Mouse (Mus musculus) adrenal gland (tissue): ENCODE data around the gene Hamp2.
"Not testable (repeated sequence)": the region's sequence is repeated elsewhere in the genome, so short reads cannot be mapped to it uniquely, and the experiment has no call there.

ENCODE experiments used
- intact Hi-C: fragments of 180-260 bp; cut with DNase I; formaldehyde crosslinking; loops from one replicate; pipeline ENCODE4 v1.15.1; 2025

Gene Hamp2

DNA sequence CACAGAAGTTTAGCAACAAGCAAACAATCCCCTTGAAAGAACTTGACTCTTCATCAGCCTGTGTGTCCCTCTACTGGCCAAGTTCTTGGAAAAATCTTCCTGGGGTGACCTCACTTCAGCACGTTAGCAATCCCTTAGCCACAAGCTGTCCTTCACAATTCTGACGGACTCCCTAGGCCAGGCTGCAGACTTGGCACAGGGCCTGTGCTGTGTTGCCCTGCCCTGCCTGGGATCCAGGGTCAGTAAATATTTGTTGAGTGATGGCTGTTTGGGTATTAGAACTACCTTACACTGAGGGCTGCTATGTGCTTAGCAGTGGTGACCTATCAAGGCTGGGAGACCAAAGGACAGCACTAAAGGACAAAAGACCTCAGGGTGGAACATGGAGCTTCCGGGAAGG lies 29.6 kb upstream of the Hamp2 start:
- intact Hi-C loops: loop anchor here (10.0 kb wide), 1 partner anchor 79 kb away; no protein-coding TSS in a partner anchor

DNA sequence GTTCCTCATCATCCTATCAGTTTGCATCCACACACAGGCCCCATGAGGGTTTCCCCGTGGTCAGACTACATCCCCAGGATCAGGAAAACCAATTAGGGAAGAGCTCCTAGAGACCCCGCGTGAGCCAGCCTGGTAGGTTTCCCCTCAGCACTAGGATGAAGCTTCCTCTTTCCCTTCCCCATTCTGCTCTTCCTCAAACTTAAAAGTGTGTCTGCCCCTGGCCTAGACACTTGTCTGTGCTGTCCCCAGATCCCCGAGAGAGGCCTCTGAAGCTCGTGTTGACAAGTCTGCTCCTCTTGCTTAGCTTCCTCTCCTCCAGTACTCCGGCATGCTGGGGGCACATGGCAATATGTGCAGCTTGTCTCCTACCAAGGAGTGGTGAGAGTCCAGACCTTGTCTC lies 29.0 kb upstream of the Hamp2 start:
- intact Hi-C loops: loop anchor here (10.0 kb wide), 1 partner anchor 79 kb away; no protein-coding TSS in a partner anchor

DNA sequence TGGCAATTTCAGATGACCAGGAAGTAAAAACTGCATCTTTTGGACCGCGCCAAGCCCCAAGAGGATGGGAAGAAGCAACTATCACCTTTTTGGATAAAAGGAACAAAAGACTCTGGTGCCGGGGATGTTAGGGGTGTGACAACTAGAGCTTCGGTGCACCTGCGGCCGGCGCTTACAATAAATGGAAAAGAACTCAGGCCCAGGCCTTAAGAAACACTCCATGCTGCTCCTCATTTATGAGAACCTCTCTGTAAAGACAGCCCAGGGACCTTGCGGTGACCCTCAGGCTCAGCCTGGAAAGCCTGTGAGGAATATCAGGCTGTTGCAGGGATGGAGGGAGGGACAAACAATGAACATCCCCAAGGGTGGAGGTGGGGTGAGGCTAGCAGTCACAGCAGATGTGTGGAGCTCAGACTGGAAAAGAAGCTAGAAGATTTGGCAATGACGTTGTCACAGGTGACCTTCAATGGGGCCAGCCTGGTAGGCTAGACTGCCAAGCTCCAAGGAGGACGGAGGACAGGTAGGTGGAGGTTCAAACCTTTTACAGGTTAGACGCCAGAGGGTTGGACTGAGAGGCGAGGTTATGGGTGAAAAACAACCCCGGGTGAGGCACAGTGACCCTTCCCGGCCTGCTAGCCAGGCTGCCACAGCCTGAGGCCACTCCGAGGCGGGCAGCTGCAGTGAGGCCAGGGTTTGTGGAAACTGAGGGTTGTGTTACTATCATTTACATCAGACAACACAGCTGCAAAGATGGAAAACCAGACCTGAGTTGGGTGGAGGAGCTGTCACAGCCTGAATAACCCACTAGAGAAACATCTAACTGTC lies 28.2 kb upstream of the Hamp2 start:
- intact Hi-C loops: loop anchor here (10.0 kb wide), 1 partner anchor 78 kb away; no protein-coding TSS in a partner anchor

DNA sequence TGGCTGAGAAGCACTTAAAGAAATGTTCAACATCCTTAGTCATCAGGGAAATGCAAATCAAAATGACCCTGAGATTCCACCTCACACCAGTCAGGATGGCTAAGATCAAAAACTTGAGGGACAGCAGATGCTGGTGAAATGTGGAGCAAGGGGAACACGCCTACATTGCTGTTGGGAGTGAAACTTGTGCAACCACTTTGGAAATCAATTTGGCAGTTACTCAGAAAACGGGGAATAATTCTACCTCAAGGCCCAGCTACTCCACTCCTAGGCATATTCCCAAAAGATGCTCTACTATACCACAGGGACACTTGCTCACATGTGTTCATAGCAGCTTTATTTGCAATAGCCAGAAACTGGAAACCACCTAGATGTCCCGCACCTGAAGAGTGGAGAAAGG lies 25.4 kb upstream of the Hamp2 start:
- intact Hi-C loops: loop anchor here (10.0 kb wide), 1 partner anchor 75 kb away; no protein-coding TSS in a partner anchor

DNA sequence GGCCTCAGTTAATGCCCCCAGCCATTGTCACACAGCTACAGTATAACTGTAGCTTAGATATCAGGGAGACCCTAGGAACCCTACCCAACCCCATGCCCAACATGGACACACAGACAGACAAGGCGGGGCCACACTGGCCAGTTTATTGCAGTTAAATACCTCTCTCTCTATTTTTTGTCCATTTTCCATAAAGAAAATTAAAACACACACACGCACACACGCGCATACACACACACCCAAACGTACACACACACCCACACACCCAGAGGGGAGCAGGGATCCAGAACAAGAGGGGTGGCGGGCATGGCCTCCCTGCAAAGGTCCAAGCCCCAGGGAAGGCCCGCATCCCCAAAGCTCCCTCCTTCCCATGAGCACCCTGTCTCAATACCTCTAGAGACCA lies 21.4 kb upstream of the Hamp2 start:
- intact Hi-C loops: no loop called here

DNA sequence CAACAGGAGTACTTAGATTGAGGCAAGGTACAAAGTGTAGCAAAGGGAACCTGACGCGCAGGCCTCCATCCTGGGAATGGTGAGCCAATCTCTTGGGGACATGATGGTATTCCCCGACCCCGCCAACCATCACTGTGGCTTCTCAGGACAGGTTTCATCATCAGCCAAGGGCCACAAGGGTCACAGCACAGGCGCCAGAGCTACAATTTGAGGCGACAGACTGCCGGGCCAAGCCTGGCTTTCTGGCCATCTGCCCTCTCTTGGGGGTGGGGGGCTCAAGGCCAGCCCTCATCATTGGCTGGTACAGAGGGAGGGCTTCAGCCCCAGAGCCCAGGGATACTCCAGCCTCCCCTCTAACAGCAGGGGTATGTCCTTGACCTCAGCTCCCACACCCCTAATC lies 21.0 kb upstream of the Hamp2 start:
- intact Hi-C loops: not testable (repeated sequence)

DNA sequence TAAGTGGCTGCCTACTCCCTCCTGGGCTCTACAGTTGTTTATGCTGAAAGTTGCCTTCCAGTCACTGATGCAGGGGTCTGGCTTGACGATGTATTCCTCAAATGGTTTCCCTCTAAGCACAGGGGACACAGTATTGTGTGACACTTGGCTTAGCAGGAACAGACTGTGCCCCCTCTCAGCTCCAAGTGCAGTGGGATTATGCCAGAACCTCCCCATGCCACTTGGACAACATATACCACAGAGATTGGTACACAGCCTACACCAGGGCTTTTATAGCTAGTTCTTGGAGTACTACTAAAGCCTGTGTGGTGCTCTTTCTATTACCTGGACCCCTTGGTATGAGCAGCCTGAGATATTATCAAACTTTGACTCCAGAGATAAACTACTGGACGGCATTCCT lies 20.2 kb upstream of the Hamp2 start:
- intact Hi-C loops: not testable (repeated sequence)

DNA sequence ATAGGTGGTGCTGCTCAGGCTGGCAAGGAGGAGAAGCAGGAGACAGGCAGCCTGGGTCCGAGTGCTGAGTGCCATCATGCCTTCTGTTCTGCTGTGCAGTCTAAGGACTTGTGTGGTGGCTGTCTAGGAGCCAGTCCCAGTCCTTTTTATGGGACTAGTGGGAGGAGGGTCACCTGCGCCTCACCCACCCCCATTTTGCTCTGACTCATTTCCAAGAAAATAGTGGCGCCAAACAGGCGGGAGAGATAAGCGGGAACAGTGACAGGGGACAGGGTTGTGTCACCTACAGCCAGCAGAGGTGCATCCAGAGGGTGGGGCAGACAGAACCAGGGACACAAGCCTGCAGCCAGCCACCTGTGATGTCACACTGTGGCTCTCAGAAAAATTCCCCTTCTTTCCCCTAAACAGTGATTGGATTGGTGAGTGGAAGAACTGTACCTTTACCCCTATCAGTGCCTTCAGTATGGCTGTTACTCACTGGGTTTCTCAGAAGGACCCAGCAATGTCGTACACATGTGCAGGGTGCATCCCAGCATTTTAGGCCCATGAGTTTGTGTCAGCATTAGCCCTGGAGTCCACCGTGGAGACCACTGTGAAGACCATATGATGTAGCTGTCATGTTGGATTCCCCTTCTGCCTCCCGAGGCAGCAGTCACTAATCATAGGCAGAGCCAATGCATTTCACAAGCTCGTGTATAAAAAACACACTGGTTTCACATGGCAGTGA lies 19.6 kb upstream of the Hamp2 start, which contains the start of gene Hamp:
Gene Hamp, minus strand, starts transcription at position 124 of the 727 bp plus-strand sequence.
- intact Hi-C loops: no loop called here

DNA sequence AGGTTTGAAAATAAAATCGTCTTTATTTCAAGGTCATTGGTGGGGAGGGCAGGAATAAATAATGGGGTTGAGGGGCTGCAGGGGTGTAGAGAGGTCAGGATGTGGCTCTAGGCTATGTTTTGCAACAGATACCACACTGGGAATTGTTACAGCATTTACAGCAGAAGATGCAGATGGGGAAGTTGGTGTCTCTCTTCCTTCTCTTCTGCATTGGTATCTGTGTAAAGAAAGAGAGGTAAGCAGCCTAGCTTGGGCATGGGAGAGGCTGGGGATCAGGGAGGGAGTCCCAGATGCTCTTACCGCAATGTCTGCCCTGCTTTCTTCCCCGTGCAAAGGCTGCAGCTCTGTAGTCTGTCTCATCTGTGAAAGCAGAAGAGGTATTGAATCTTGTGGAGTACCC lies 17.9 kb upstream of the Hamp2 start:
- intact Hi-C loops: not testable (repeated sequence)

DNA sequence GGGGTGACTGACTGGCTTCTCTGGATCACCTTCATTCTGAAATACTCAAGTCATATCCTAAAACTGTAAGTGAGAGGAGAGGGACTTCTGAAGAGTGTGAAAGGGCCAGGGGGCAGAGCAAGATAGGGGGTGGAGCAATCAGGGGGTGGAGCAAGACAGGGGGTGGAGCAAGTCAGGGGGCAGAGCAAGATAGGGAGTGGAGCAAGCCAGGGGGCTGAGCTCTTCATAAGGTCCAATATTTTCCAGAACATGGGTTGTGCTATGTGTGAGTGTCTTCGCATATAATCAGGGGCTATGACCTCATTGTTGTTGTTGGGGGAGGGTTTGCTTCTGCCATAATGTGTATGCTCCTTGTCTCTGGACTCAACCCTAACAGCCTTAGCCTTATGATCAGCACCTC lies 15.6 kb upstream of the Hamp2 start:
- intact Hi-C loops: not testable (repeated sequence)

DNA sequence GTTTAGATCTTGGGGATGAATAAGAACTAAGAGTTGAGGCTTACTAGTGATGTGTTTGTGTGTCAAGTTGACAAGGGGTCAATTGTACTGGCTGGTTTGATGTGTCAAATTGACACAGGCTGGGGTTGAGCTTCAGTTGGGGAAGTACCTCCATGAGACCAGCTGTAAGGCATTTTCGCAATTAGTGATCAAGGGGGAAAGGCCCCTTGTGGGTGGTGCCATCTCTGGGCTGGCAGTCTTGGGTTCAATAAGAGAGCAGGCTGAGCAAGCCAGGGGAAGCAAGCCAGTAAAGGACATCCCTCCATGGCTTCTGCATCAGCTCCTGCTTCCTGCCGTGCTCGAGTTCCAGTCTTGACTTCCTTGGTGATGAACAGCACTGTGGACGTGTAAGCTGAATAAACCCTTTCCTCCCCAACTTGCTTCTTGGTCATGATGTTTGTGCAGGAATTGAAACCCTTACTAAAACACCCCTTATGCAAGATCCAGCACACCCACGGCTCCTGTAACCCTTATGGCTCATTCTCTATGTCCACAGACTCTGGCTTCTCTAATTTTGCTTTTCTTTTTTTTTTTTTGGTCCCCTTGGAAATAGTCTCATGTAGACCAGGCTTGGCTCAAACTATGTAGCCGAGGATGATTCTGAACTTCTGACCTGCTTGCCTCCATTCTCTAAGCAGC lies 11.1 kb upstream of the Hamp2 start:
- intact Hi-C loops: not testable (repeated sequence)

DNA sequence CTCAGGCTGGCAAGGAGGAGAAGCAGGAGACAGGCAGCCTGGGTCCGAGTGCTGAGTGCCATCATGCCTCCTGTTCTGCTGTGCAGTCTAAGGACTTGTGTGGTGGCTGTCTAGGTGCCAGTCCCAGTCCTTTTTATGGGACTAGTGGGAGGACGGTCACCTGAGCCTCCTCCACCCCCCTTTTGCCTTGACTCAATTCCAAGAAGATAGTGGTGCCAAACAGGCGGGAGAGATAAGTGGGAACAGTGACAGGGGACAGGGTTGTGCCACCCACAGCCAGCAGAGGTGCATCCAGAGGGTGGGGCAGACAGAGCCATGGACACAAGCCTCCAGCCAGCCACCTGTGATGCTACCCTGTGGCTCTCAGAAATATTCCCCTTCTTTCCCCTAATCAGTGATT lies 410 bp downstream of the Hamp2 start:
- intact Hi-C loops: no loop called here

DNA sequence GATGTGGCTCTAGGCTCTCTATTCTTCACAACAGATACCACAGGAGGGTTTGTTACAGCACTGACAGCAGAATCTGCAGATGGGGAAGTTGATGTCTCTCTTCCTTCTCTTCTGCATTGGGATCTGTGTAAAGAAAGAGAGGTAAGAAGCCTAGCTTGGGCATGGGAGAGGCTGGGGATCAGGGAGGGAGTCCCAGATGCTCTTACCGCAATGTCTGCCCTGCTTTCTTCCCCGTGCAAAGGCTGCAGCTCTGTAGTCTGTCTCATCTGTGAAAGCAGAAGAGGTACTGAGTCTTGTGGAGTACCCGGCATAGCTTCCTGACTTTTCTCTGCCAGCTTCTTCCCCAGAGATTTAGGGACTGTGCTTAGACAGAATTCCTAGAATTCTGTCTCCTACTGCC lies 2.0 kb downstream of the Hamp2 start:
- intact Hi-C loops: not testable (repeated sequence)

DNA sequence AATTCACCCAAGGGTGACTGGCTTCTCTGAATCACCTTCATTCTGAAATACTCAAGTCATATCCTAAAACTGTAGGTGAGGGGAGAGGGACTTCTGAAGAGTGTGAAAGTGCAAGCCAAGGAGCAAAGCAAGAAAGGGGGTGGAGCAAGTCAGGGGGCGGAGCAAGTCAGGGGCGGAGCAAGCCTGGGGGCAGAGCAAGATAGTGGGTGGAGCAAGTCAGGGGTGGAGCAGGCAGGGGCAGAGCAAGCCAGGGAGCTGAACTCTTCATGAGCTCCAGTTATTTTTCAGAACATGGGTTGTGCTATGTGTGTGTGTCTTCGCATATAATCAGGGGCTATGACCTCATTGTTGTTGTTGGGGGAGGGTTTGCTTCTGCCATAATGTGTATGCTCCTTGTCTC lies 4.3 kb downstream of the Hamp2 start:
- intact Hi-C loops: no loop called here

DNA sequence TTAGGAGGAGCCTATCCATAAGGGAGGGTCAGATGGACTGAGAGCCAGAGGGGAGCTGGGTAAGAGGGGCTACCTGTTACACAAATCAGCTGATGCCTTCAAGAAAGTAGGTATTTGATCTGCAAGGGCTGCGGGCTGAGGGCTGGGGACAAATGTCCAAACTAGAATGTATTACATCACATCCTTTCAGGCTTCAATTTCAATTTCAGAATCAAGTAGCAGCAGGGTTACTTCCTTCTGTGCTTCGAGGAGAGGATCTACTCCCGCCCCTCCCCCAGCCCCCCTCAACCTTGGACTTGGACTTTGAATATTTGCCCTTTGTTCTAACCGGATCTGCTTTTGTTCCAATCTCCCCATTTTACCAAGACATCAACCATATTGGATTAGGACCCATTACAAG lies 7.3 kb downstream of the Hamp2 start:
- intact Hi-C loops: no loop called here

DNA sequence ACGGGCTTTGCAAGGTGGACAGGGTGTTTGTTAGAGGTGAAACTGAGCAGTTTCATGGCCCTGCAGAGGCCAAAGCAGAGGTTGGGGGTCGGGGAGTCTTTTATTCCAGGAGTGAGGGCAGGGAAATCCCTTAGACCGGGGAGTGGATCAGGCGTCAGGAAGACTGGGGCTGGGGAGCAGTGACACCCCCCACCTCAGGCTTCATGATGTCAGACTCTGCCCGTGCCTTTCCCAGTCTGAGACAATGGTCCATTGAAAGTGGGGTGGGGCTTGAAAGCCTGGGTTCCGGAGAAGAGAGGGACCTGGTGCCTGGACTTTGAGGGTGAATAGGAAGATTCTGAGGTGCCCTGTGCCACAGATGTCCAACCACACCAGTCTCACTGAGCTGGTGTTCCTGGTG lies 7.8 kb downstream of the Hamp2 start:
- intact Hi-C loops: no loop called here

DNA sequence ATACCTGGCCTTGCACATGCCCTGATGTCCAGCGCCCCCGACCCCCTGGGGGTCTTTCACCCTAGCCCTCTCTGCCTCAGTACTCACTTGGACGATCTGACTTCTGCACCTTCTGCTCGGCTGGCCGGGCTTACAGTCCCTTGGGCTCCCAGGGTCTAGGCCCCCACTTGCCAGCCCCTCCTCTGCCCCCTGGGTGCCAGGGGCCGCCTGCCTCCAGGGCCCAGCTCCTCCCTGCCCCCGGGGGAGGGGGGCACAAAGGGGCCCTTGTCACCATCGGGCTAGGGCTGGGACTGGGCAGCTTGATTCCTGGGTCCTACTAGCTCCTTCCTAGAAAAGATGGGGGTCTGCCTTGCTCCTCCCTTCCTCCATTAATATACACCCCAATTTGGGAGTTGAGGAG lies 9.7 kb downstream of the Hamp2 start, which contains the start of gene Mag:
Gene Mag, minus strand, starts transcription at position 142 of the 400 bp plus-strand sequence.
- intact Hi-C loops: no loop called here

DNA sequence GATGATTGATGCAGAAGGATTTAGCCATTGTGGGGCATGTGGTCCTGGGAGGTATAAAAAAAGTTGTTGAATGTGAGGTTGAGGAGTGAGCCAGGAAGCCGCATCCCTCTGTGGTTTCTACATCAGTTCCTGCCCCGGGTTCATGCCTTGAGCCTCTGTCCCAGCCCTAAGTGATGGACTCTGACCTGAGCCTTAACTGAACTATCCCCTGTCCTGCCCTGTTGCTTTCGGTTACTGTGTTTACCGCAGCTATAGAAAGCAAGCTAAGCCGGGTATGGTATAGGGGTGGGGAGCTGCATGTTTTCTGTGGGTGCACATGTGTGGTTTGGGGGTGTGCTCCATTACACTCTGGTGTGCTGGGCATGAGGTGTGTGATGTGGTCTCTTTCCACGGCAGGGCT lies 14.7 kb downstream of the Hamp2 start:
- intact Hi-C loops: no loop called here

DNA sequence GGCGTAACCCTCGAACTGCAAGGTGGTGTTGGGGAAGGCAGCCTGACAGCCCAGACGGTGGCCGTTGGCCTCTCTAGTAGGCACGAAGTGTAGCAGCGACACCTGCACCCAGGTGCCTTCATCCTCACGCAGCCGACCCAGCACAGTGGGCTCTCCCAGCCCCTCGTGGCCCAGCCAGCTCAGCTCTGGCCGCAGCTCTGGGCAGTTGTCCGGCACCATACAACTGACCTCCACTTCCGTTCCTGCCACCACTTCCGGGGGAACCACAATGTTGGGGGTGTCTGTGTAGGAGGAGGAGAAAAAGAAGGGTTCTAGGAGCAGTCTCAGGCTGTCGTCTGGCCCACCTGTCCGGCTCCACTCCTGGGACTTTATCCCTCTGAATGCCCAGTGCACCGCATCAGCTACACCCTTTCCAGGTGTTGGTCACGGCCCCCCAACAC lies 15.5 kb downstream of the Hamp2 start:
- intact Hi-C loops: no loop called here

DNA sequence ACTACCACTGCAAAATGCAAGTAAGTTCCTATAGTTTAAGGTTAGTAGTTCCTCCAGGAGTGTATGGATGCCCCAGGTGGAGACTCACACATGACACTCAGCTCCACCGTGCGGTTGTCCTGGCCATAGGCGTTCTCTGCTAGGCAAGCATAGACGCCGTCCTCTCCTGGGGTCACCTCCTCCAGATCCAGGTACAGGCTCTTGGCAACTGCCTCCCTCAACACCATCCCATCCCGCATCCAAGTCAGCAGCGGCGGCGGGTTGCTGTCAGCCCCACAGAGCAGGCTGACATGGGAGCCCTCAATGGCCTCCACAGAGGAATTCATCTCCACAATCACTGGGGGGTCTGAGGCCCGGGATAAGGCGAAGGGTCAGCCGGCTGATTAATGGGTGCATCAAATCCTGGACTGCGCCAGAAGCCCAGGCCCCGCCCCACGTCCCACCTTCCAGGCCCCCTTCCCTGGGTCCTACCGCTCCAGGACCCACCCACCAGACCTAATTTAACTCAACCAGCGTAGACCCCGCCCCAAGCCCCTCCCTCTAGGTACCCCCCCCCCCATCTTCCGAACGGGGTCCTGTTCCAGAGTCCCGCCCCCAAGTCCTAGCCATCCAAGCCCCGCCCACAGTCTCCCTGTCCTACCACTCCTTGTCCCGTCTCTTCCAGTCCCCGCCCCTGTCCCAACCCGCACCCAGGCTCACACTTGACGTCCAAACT lies 16.0 kb downstream of the Hamp2 start:
- intact Hi-C loops: no loop called here

DNA sequence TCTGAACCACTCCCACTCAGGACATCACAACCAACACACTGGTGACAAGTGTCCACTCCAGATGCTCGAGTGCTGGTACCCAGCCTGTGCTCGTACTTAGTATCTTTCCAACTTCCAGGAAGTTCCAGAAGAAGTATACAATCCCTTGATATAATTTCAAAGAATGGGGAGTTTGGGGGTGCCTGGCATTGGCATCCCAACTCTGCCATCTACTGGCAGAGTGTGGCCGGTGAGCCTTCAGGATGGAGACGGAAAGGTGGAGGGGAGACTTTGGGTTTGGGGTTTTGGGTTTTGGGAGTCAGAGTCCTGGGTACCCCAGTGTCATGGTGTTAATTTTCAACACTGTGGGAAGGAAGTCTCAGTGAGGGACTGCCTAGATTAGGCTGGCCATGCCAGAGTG lies 20.4 kb downstream of the Hamp2 start:
- intact Hi-C loops: no loop called here
